Mouse (Mus musculus) cerebellum, adult 9-10 months (tissue): Measurements from ENCODE around the gene Vmn1r112.
"Not testable (repeated sequence)": the region's sequence is repeated elsewhere in the genome, so short reads cannot be mapped to it uniquely, and the experiment has no call there.

ENCODE experiments used
- DNase-seq: peaks from one replicate; pipeline ENCODE4 v3.0.0; 2022

The Vmn1r112 gene

GRCm38 (mm10) chr7:20770885-20771284 lies at the start of gene Vmn1r112:
Vmn1r112 (plus strand) TSS chr7:20771185.
- not testable (repeated sequence) for DNase-seq

DNA sequence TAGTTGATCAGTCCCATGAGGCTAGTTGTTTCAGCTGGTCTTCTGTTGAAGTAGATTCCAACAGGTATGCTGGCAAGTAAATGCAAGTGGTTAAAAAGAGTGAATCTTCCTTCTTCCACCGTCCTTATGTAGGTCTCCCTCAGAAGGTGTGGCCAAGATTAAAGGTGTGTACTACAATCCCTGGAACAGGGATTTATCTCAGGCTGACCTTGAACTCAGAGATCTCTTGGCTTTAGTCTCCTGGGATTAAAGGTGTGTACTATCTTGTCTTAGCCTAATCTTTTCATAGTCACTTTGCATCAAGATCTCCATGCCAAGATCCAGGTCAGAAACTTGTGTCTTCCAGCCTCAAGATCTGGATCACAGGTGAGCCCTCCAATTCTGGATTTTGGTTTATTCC lies 40.5 kb upstream of the Vmn1r112 start, which contains the start of gene Gm10668:
TSS of gene Gm10668 (minus strand) at position 101 of the 400 bp plus-strand sequence.
- not testable (repeated sequence) for DNase-seq

DNA sequence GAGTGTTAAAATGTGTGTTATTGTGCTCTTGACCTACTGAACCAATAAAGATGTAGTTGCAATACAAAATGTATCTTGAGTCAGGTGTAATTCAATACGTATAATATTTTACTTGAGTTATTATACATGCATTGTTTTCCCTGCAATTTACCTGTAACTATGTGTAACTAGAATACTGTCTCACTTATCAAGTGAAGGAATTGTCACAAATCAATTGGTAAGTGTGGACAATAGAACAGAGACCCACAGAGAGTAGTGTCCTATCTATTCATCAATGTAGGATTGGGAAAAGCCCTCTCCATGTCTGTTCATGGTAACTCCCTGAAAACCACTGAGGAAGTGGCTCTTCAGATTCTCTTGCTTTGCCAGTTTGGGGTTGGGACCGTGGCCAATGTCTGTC lies 16.0 kb downstream of the Vmn1r112 start, which contains the start of gene Vmn1r113:
TSS of gene Vmn1r113 (plus strand) at position 301 of the 400 bp plus-strand sequence.
- DNase-seq, result not testable (repeated sequence)

DNA sequence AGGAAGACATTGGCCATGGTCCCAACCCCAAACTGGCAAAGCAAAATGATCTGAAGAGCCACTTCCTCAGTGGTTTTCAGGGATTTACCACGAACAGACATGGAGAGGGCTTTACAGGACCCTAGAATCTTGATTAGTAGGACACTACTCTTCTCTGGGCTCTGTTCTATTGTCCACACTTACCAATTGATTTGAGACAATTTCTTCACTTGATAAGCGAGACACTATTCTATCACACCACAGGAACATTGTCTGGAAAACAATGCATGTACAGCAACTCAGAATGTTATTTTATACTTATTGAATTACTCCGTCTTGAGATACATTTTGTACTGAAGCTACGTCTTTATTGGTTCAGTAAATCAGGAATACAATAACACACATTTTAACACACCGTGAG lies 41.1 kb downstream of the Vmn1r112 start, which contains the start of gene Vmn1r114:
TSS of gene Vmn1r114 (minus strand) at position 101 of the 400 bp plus-strand sequence.
- DNase-seq, result not testable (repeated sequence)
